ENCODE assay signal across 14 mouse cellular contexts in genomic region chr9:119517467-119517866, GRCm38 (mm10).
DNase-seq lines count a peak whose midpoint lies in the region; ATAC-seq and TF ChIP-seq lines count a peak whose summit lies in the region.
"Had no signal": no experiment of that assay in that cellular context is flagged by ENCODE, and none has a peak within 500 bp of the region (broad histone marks: within the 10 kb centered on the region; RNA-seq: fewer than 3 reads in every experiment).

No protein-coding gene starts in this region.

- WGBS in cerebellum, adult 2 months, result 4% methylated on average over 20 of the region's 20 CpGs
- 50% methylated on average over 20 of the region's 20 CpGs for WGBS in heart, postnatal 0 days
- WGBS in neural tube, embryonic 12.5 days, result 42% methylated on average over 20 of the region's 20 CpGs
- WGBS in stomach, embryonic 15.5 days, result 27% methylated on average over 20 of the region's 20 CpGs

- DNase-seq in cerebellum, postnatal 10 days, result peak; percentile 43 to 45
- DNase-seq in cerebellum, adult 2 months, result no peak
- no peak for DNase-seq in heart, postnatal 0 days (ENCODE audit: low spot score)
- DNase-seq in heart, postnatal 25 days (ENCODE audit: low spot score), result no peak
- DNase-seq in neural tube, embryonic 10.5 days (ENCODE audit: extremely low spot score, low spot score), result no peak
- no peak for DNase-seq in embryo, embryonic 10.5 days (ENCODE audit: low spot score)
- DNase-seq: cerebellum, adult 8-10 months; layer of hippocampus, adult 9-11 months; liver, postnatal 0 days; thymus, adult 2 months had no signal

- H3K9me3 ChIP-seq in heart, postnatal 0 days (replicated peaks; ENCODE audit: control insufficient read depth, low read length), result no peaks in the 10 kb centered on the region
- no peaks in the 10 kb centered on the region for H3K9me3 ChIP-seq in neural tube, embryonic 12.5 days
- no peaks in the 10 kb centered on the region for H3K9me3 ChIP-seq in stomach, embryonic 15.5 days
- H3K9me3 ChIP-seq: embryonic facial prominence, embryonic 12.5 days had no signal

- no peak for TF ChIP-seq POLR2A in cerebellum, adult 2 months (IDR thresholded peaks at IDR 0.05; ENCODE audit: borderline replicate concordance, insufficient read depth, low read length)

- no peak for ATAC-seq in heart, postnatal 0 days (ENCODE audit: insufficient read depth, low read depth)
- ATAC-seq in neural tube, embryonic 12.5 days (ENCODE audit: low FRiP score, low read depth), result no peak
- no peak for ATAC-seq in stomach, embryonic 15.5 days (ENCODE audit: insufficient read depth, low FRiP score, low read depth)
- ATAC-seq: liver, postnatal 0 days had no signal

- no peaks in the 10 kb centered on the region; the same call in 1 of the 2 replicates for H3K27me3 ChIP-seq in cerebellum, adult 2 months (ENCODE audit: control insufficient read depth, insufficient read depth, low read length)
- no peaks in the 10 kb centered on the region for H3K27me3 ChIP-seq in heart, postnatal 0 days (ENCODE audit: control insufficient read depth, insufficient read depth, low read length)
- no peaks in the 10 kb centered on the region for H3K27me3 ChIP-seq in neural tube, embryonic 12.5 days (replicated peaks)
- no peaks in the 10 kb centered on the region for H3K27me3 ChIP-seq in stomach, embryonic 15.5 days (replicated peaks)

- no peak overlapping the region for H3K4me2 ChIP-seq in heart, postnatal 0 days (ENCODE audit: low read depth, low read length)
- peak overlapping the region; percentile 16; the same call in 1 of the 2 replicates for H3K4me2 ChIP-seq in neural tube, embryonic 12.5 days (replicated peaks)
- peak overlapping the region; percentile 24; the same call in 1 of the 2 replicates for H3K4me2 ChIP-seq in stomach, embryonic 15.5 days
- H3K4me2 ChIP-seq: embryonic facial prominence, embryonic 12.5 days had no signal

- H3K36me3 ChIP-seq in heart, postnatal 0 days (replicated peaks; ENCODE audit: control insufficient read depth, insufficient read depth, low read length), result peaks cover 38% of the 10 kb centered on the region
- H3K36me3 ChIP-seq in neural tube, embryonic 12.5 days, result no peaks in the 10 kb centered on the region
- H3K36me3 ChIP-seq in stomach, embryonic 15.5 days, result no peaks in the 10 kb centered on the region
- H3K36me3 ChIP-seq: embryonic facial prominence, embryonic 12.5 days had no signal

- TF ChIP-seq EP300 in heart, postnatal 0 days (IDR thresholded peaks at IDR 0.05; ENCODE audit: low read depth), result no peak

- no peak overlapping the region for H3K9ac ChIP-seq in heart, postnatal 0 days (replicated peaks; ENCODE audit: low read depth, low read length)
- H3K9ac ChIP-seq in neural tube, embryonic 12.5 days, result no peak overlapping the region
- H3K9ac ChIP-seq in stomach, embryonic 15.5 days, result no peak overlapping the region
- H3K9ac ChIP-seq: embryonic facial prominence, embryonic 12.5 days; liver, postnatal 0 days had no signal

- intact Hi-C loops in heart, postnatal 25 days (cut with DNase I), result no loop called here

- H3K4me3 ChIP-seq in cerebellum, adult 2 months (replicated peaks; ENCODE audit: insufficient read depth, low read depth, low read length), result no peak overlapping the region
- no peak overlapping the region for H3K4me3 ChIP-seq in heart, postnatal 0 days (ENCODE audit: low read depth, low read length)
- no peak overlapping the region for H3K4me3 ChIP-seq in neural tube, embryonic 12.5 days
- H3K4me3 ChIP-seq in stomach, embryonic 15.5 days (replicated peaks), result no peak overlapping the region
- H3K4me3 ChIP-seq: embryonic facial prominence, embryonic 12.5 days; megakaryocyte, embryonic 14.5 days had no signal

- TF ChIP-seq CTCF in cerebellum, adult 2 months (IDR thresholded peaks at IDR 0.05; ENCODE audit: borderline replicate concordance, insufficient read depth, low read depth, low read length), result no peak
- no peak for TF ChIP-seq CTCF in heart, postnatal 0 days (IDR thresholded peaks at IDR 0.05; ENCODE audit: low read depth)

- peaks cover 13% of the 10 kb centered on the region for H3K4me1 ChIP-seq in cerebellum, adult 2 months (ENCODE audit: control insufficient read depth, insufficient read depth, low read length)
- H3K4me1 ChIP-seq in heart, postnatal 0 days (ENCODE audit: control insufficient read depth, insufficient read depth), result peaks cover 9% of the 10 kb centered on the region
- peaks cover 9% of the 10 kb centered on the region for H3K4me1 ChIP-seq in neural tube, embryonic 12.5 days
- peaks cover 8% of the 10 kb centered on the region; the same call in 1 of the 2 replicates for H3K4me1 ChIP-seq in stomach, embryonic 15.5 days
- H3K4me1 ChIP-seq: megakaryocyte, embryonic 14.5 days had no signal

- no peak overlapping the region for H3K27ac ChIP-seq in cerebellum, adult 2 months (ENCODE audit: insufficient read depth, low read length)
- H3K27ac ChIP-seq in heart, postnatal 0 days (ENCODE audit: low read depth), result 0 out of 2 replicates have a peak overlapping the region, but pooled peaks have one; percentile 41
- H3K27ac ChIP-seq in neural tube, embryonic 12.5 days, result no peak overlapping the region
- no peak overlapping the region for H3K27ac ChIP-seq in stomach, embryonic 15.5 days
- H3K27ac ChIP-seq: embryonic facial prominence, embryonic 12.5 days had no signal

Comparison
In these comparisons a context has a peak if more than half of its experiments do, and no peak if none do; other contexts are left out.
1. DNase-seq: peak in cerebellum, postnatal 10 days (2 of 2); none in cerebellum, adult 2 months (0 of 2), heart, postnatal 0 days (single experiment), heart, postnatal 25 days (single experiment), neural tube, embryonic 10.5 days (single experiment) and embryo, embryonic 10.5 days (single experiment).